Mouse (Mus musculus): ENCODE data around the gene Psmb9. TPM values are rescaled to one million over a fixed set of nuclear protein-coding genes. Genes with fewer than 3 reads are reported as not detected.

Gene Psmb9
- polyA plus RNA-seq, 1 experiment from 2014 or later, result 10.8 TPM

DNA sequence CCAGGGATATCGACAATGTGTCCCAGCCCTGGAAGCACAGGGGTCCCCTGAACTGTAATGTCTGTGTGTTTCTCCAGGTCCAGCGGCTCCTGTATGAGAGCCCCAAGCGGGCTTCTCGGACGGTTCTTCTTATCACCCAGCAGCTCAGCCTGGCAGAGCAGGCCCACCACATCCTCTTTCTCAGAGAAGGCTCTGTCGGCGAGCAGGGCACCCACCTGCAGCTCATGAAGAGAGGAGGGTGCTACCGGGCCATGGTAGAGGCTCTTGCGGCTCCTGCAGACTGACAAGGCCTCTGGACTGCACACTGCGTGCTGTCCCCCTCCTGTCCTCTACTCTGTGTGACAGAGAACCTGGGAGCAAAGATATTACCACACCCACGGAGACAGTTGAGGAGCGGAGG is 8.9 kb upstream of the Psmb9 start:
- no peaks in the 10 kb centered on the region for H3K9me3 ChIP-seq
- peaks cover 5% of the 10 kb centered on the region; the same call in 1 of the 2 replicates for H3K4me1 ChIP-seq
- no peak overlapping the region for H3K4me3 ChIP-seq
- H3K9ac ChIP-seq, result no peak overlapping the region
- no peaks in the 10 kb centered on the region for H3K36me3 ChIP-seq
- no peak overlapping the region for H3K4me2 ChIP-seq
- 28% methylated on average over 12 of the region's 12 CpGs for WGBS
- H3K27ac ChIP-seq, result no peak overlapping the region
- H3K27me3 ChIP-seq, result peaks cover 68% of the 10 kb centered on the region
- no peak for ATAC-seq (ENCODE audit: borderline replicate concordance, extremely low read depth, low FRiP score, low TSS enrichment)

DNA sequence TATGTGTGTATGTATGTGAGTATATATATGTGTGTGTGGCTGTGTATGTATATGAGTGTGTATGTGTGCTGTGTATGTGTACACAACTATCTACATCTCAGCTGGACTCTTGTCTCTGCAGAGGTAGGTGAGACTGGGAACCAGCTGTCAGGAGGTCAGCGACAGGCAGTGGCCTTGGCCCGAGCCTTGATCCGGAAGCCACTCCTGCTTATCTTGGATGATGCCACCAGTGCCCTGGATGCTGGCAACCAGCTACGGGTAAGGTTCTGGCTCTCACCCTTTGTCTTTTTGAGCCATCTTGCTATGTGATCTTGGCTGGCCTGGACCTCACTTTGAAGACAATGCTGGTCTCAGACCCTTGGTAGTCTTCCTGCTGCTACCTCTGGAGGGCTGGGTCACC is 7.2 kb upstream of the Psmb9 start:
- Histone ChIP-seq H3K36me3 (no peaks in the 10 kb centered on the region), H3K4me2 (no peak overlapping the region), H3K9ac (no peak overlapping the region), H3K9me3 (no peaks in the 10 kb centered on the region), H3K27me3 (peaks cover 68% of the 10 kb centered on the region), H3K4me3 (no peak overlapping the region), H3K4me1 (peaks cover 5% of the 10 kb centered on the region; the same call in 1 of the 2 replicates), H3K27ac (no peak overlapping the region)
- WGBS, result 76% methylated on average over 4 of the region's 4 CpGs
- ATAC-seq (ENCODE audit: borderline replicate concordance, extremely low read depth, low FRiP score, low TSS enrichment), result no peak

DNA sequence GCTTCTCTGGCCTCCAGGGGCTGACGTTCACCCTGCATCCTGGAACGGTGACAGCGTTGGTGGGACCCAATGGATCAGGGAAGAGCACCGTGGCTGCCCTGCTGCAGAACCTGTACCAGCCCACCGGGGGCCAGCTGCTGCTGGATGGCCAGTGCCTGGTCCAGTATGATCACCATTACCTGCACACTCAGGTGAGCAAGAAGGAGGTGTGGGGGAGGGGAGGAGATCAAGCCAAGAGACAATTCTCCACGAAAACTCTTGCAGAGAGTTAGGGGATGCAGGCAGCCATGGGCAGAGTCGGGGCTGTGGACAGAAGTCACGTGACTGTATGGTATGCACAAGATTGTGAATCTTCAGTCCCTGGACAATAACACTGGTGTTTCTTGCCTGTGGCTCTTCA is 5.9 kb upstream of the Psmb9 start:
- Histone ChIP-seq H3K36me3 (no peaks in the 10 kb centered on the region), H3K27ac (no peak overlapping the region), H3K4me1 (peaks cover 5% of the 10 kb centered on the region; the same call in 1 of the 2 replicates), H3K4me3 (no peak overlapping the region), H3K27me3 (peaks cover 61% of the 10 kb centered on the region), H3K4me2 (no peak overlapping the region), H3K9ac (no peak overlapping the region), H3K9me3 (no peaks in the 10 kb centered on the region)
- ATAC-seq (ENCODE audit: borderline replicate concordance, extremely low read depth, low FRiP score, low TSS enrichment), result no peak
- WGBS, result 47% methylated on average over 8 of the region's 8 CpGs

DNA sequence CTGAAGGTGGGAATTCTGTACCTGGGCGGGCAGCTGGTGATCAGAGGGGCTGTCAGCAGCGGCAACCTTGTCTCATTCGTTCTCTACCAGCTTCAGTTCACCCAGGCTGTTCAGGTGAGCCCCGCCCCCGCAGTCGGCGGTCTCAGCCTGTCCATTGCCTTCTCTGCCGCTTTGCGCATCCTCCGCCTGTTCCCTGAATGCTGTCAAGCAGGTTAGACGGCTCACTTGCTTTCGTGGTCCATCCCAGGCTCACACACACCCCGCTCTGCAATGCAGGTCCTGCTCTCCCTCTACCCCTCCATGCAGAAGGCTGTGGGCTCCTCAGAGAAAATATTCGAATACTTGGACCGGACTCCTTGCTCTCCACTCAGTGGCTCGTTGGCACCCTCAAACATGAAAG is 5.3 kb upstream of the Psmb9 start:
- Histone ChIP-seq H3K4me3 (no peak overlapping the region), H3K4me1 (peaks cover 9% of the 10 kb centered on the region), H3K9me3 (no peaks in the 10 kb centered on the region), H3K9ac (no peak overlapping the region), H3K27ac (no peak overlapping the region), H3K4me2 (no peak overlapping the region), H3K27me3 (peaks cover 55% of the 10 kb centered on the region), H3K36me3 (no peaks in the 10 kb centered on the region)
- WGBS, result 17% methylated on average over 16 of the region's 16 CpGs
- no peak for ATAC-seq (ENCODE audit: borderline replicate concordance, extremely low read depth, low FRiP score, low TSS enrichment)

GRCm38 (mm10) chr17:34188986-34189385 is 1.4 kb upstream of the Psmb9 start:
- peaks cover 37% of the 10 kb centered on the region for H3K27me3 ChIP-seq

GRCm38 (mm10) chr17:34188010-34188409 is 446 bp upstream of the Psmb9 start:
- peaks cover 15% of the 10 kb centered on the region for H3K4me1 ChIP-seq

More at GRCm38 (mm10) chr17:34188986-34189385, 1.4 kb upstream of the Psmb9 start:
- H3K36me3 ChIP-seq, result no peaks in the 10 kb centered on the region
- H3K4me2 ChIP-seq, result no peak overlapping the region
- 55% methylated on average over 6 of the region's 6 CpGs for WGBS
- no peak overlapping the region for H3K4me3 ChIP-seq
- H3K4me1 ChIP-seq, result peaks cover 15% of the 10 kb centered on the region
- ATAC-seq (ENCODE audit: borderline replicate concordance, extremely low read depth, low FRiP score, low TSS enrichment), result no peak
- no peaks in the 10 kb centered on the region for H3K9me3 ChIP-seq
- no peak overlapping the region for H3K9ac ChIP-seq
- H3K27ac ChIP-seq, result no peak overlapping the region

DNA sequence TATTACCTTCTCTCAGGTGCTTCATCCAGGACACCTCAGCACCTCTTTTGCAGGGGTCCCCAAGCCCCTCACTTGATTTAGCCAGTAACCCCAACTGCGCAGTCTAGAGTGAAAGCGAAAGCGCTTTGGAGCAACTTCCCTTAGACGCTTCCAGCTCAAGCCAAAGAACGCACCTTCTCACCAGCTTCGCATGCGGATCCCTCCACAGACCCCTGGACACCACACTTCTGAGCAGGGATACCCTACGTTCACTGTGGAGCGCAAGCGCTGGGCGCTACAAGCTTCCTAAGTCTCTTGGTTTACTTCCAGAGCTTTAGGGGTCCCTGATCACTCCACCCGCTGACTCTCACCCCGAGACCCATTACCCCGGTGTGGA is 691 bp downstream of the Psmb9 start:
- ATAC-seq (ENCODE audit: borderline replicate concordance, extremely low read depth, low FRiP score, low TSS enrichment), result no peak; the same call in 1 of the 2 replicates

More at GRCm38 (mm10) chr17:34188010-34188409, 446 bp upstream of the Psmb9 start:
- H3K9ac ChIP-seq, result peak overlapping the region; percentile 69
- peaks cover 37% of the 10 kb centered on the region for H3K27me3 ChIP-seq
- H3K9me3 ChIP-seq, result no peaks in the 10 kb centered on the region
- no peaks in the 10 kb centered on the region for H3K36me3 ChIP-seq
- no peak for ATAC-seq (ENCODE audit: borderline replicate concordance, extremely low read depth, low FRiP score, low TSS enrichment)
- 5% methylated on average over 20 of the region's 20 CpGs for WGBS
- H3K4me3 ChIP-seq, result peak overlapping the region; percentile 63
- H3K27ac ChIP-seq, result peak overlapping the region; percentile 73
- peak overlapping the region; percentile 96 for H3K4me2 ChIP-seq

GRCm38 (mm10) chr17:34185526-34185925 is 2.0 kb downstream of the Psmb9 start:
- Histone ChIP-seq H3K4me3 (no peak overlapping the region), H3K9ac (no peak overlapping the region), H3K27me3 (peaks cover 27% of the 10 kb centered on the region), H3K4me2 (no peak overlapping the region), H3K36me3 (no peaks in the 10 kb centered on the region), H3K4me1 (peaks cover 15% of the 10 kb centered on the region), H3K27ac (no peak overlapping the region), H3K9me3 (no peaks in the 10 kb centered on the region)
- WGBS, result 81% methylated on average over 9 of the region's 9 CpGs
- ATAC-seq (ENCODE audit: borderline replicate concordance, extremely low read depth, low FRiP score, low TSS enrichment), result no peak

More for the DNA sequence above, 691 bp downstream of the Psmb9 start:
- H3K4me1 ChIP-seq, result peaks cover 15% of the 10 kb centered on the region
- 0 out of 2 replicates have a peak overlapping the region, but pooled peaks have one; percentile 73 for H3K27ac ChIP-seq
- H3K9me3 ChIP-seq, result no peaks in the 10 kb centered on the region
- peak overlapping the region; percentile 44 for H3K9ac ChIP-seq
- H3K36me3 ChIP-seq, result no peaks in the 10 kb centered on the region
- WGBS, result 7% methylated on average over 14 of the region's 14 CpGs
- peak overlapping the region; percentile 96 for H3K4me2 ChIP-seq
- H3K4me3 ChIP-seq, result peak overlapping the region; percentile 63
- H3K27me3 ChIP-seq, result peaks cover 27% of the 10 kb centered on the region

DNA sequence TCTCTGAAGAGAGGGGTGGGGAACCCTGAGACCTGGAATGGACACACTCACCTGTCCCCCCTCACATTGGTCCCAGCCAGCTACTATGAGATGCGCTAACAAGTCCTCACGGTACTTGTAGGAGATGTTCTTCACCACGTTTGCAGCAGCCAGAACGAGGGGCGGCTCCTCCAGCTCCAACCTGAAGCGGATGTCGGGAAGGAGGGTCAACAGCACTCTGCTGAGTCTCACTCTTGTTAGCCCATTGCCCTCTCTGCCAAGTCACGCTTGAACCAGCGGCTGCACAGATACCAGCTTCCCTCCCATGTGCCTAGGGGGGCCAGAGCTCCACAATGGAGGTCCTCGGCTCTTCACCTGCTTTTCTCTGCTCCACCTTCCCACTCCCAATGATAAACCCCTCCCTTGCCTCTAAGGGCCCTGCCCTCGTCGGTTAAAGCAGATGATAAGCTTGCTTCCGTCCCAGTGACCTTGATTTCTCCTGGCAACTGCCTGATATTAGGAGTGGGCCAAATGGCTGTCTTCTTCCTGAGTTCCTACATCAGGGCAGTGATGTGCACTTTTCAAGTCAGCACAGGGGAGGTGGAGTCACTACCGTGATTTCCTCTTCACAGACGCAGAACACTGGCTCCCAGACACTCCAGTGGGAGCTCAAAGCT is 3.9 kb downstream of the Psmb9 start:
- 61% methylated on average over 15 of the region's 15 CpGs for WGBS
- Histone ChIP-seq H3K9ac (no peak overlapping the region), H3K36me3 (no peaks in the 10 kb centered on the region), H3K4me2 (no peak overlapping the region), H3K4me3 (no peak overlapping the region), H3K27me3 (peaks cover 27% of the 10 kb centered on the region), H3K9me3 (no peaks in the 10 kb centered on the region), H3K27ac (no peak overlapping the region), H3K4me1 (peaks cover 15% of the 10 kb centered on the region)
- ATAC-seq (ENCODE audit: borderline replicate concordance, extremely low read depth, low FRiP score, low TSS enrichment), result no peak

DNA sequence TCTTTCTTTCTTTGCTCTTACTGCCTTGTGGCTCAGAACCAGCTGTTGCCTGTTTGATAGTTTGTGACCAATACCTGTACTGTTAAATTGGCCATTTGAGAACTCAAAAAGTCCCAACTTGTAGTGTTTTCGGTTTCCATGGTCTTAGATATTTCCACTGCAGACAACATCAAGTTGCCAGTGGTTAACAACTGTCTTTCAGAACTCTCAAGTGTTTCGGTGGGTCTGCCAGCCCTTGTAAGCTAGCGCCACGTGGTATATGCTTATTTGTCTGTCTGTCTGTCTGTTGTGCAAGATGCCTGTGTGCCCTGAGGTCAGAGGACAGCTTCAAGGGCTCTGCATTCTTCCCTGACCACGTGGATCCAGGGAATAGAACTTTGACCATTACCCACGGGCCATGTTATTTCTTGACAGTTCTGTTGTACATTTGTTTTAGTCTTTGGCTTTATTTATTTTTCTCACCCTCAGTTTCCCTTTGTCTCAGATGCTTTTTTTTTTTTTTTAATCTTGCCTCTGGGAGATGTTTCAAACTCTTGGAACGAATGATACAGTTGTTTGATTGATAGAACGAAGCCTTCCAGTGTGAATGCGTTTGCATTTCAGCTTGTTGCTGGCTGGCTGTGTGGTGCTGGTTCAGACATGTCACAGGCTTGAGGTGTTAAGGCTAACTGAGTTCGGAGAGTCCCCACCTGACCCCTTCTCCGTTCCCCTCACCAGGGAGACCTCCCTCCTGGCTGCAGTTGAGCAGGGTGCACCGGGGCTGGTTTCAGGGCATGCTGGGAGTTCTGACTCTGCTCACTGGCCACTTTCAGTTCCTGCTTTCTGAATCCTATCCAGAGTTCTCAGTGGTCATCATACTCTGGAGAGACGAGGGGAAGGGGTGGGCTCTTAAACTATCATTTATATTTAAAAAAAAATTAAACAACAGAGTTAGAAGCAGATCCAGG is 7.4 kb downstream of the Psmb9 start:
- Histone ChIP-seq H3K27me3 (0 out of 2 replicates have a peak, but pooled peaks cover 12% of the 10 kb centered on the region), H3K4me1 (no peaks in the 10 kb centered on the region), H3K9me3 (peaks cover 6% of the 10 kb centered on the region; the same call in 1 of the 2 replicates), H3K27ac (no peak overlapping the region), H3K36me3 (no peaks in the 10 kb centered on the region), H3K9ac (no peak overlapping the region), H3K4me2 (no peak overlapping the region), H3K4me3 (no peak overlapping the region)
- 57% methylated on average over 13 of the region's 13 CpGs for WGBS
- ATAC-seq (ENCODE audit: borderline replicate concordance, extremely low read depth, low FRiP score, low TSS enrichment), result no peak

GRCm38 (mm10) chr17:34179019-34179418 is 8.5 kb downstream of the Psmb9 start:
- no peaks in the 10 kb centered on the region for H3K36me3 ChIP-seq
- 0 out of 2 replicates have a peak, but pooled peaks cover 10% of the 10 kb centered on the region for H3K27me3 ChIP-seq
- H3K4me2 ChIP-seq, result no peak overlapping the region
- no peaks in the 10 kb centered on the region for H3K4me1 ChIP-seq
- no peak overlapping the region for H3K27ac ChIP-seq
- no peak overlapping the region for H3K4me3 ChIP-seq
- no peak overlapping the region for H3K9ac ChIP-seq
- ATAC-seq (ENCODE audit: borderline replicate concordance, extremely low read depth, low FRiP score, low TSS enrichment), result no peak
- H3K9me3 ChIP-seq, result peaks cover 6% of the 10 kb centered on the region; the same call in 1 of the 2 replicates
- 49% methylated on average over 6 of the region's 6 CpGs for WGBS

GRCm38 (mm10) chr17:34177179-34177578 is 10.4 kb downstream of the Psmb9 start:
- Histone ChIP-seq H3K4me1 (no peaks in the 10 kb centered on the region), H3K4me3 (no peak overlapping the region), H3K4me2 (no peak overlapping the region), H3K27me3 (no peaks in the 10 kb centered on the region), H3K27ac (no peak overlapping the region), H3K36me3 (no peaks in the 10 kb centered on the region), H3K9me3 (peaks cover 6% of the 10 kb centered on the region; the same call in 1 of the 2 replicates), H3K9ac (no peak overlapping the region)
- whole genome bisulfite sequencing, result 71% methylated on average over 4 of the region's 4 CpGs
- no peak for ATAC-seq (ENCODE audit: borderline replicate concordance, extremely low read depth, low FRiP score, low TSS enrichment)

Measured in lung, embryonic 15.5 days (tissue).